Mouse (Mus musculus) left cerebral cortex, postnatal 4 days (tissue): ENCODE data around the gene Nkx6-1. TPM values are rescaled to one million over a fixed set of nuclear protein-coding genes. Genes with fewer than 3 reads are reported as not detected.

Experiments used
- DNase-seq: peaks from one replicate; pipeline ENCODE4 v3.0.0-alpha.2; 2022
- intact Hi-C: fragments of 180-260 bp; cut with DNase I; formaldehyde crosslinking; loops from one replicate; pipeline ENCODE4 v1.15.1; 2025
- total RNA-seq, 2 experiments: library from RNA; stranded (reverse); gene quantifications; 2 replicates each; pipeline ENCODE4 v1.2.3; 2021

The Nkx6-1 gene
- total RNA-seq, 2 experiments from 2014 or later: 0.28 to 0.30 TPM

GRCm38 (mm10) chr5:101661561-101662211 is 3.1 kb downstream of the Nkx6-1 start:
- no peak for DNase-seq
- intact Hi-C loops: loop anchor here (10.0 kb wide), 1 partner anchor 297 kb away; no protein-coding TSS in a partner anchor

- intact Hi-C loops: loop anchor here (10.0 kb wide), 1 partner anchor 296 kb away; no protein-coding TSS in a partner anchor
- no peak for DNase-seq
Measured at GRCm38 (mm10) chr5:101660666-101661065, 4.1 kb downstream of the Nkx6-1 start.

- DNase-seq: no peak
- intact Hi-C loops: no loop called here
Measured at GRCm38 (mm10) chr5:101659411-101659971, 5.3 kb downstream of the Nkx6-1 start.

GRCm38 (mm10) chr5:101658984-101659290 is 5.9 kb downstream of the Nkx6-1 start:
- intact Hi-C loops: no loop called here
- DNase-seq: no peak

- intact Hi-C loops: no loop called here
- no peak for DNase-seq
Measured at GRCm38 (mm10) chr5:101658188-101658983, 6.4 kb downstream of the Nkx6-1 start.

GRCm38 (mm10) chr5:101657698-101658097 is 7.1 kb downstream of the Nkx6-1 start:
- no peak for DNase-seq
- intact Hi-C loops: no loop called here

GRCm38 (mm10) chr5:101656107-101656506 is 8.7 kb downstream of the Nkx6-1 start:
- intact Hi-C loops: no loop called here
- DNase-seq: no peak

- intact Hi-C loops: no loop called here
- DNase-seq: no peak
Measured at GRCm38 (mm10) chr5:101655418-101655817, 9.4 kb downstream of the Nkx6-1 start.

GRCm38 (mm10) chr5:101647726-101648686 is 16.8 kb downstream of the Nkx6-1 start:
- intact Hi-C loops: no loop called here
- no peak for DNase-seq

GRCm38 (mm10) chr5:101646961-101647575 is 17.7 kb downstream of the Nkx6-1 start:
- no peak for DNase-seq
- intact Hi-C loops: no loop called here

- DNase-seq: no peak
Measured at GRCm38 (mm10) chr5:101645071-101645470, 19.7 kb downstream of the Nkx6-1 start.

GRCm38 (mm10) chr5:101638101-101638500 is 26.7 kb downstream of the Nkx6-1 start:
- intact Hi-C loops: no loop called here
- no peak for DNase-seq

More at GRCm38 (mm10) chr5:101645071-101645470, 19.7 kb downstream of the Nkx6-1 start:
- intact Hi-C loops: no loop called here

Other genes starting within 250 kb of the Nkx6-1 start
- 10 to 100 TPM; 20.1 to 25.1 TPM for gene Cds1, start 100.1 kb upstream of the Nkx6-1 start, total RNA-seq